Mouse (Mus musculus) gastrocnemius, postnatal 14 days (tissue): ENCODE results near the gene Samhd1. TPM values are rescaled to one million over a fixed set of nuclear protein-coding genes. Genes with fewer than 3 reads are reported as not detected.

Experiments
- DNase-seq: peaks from one replicate; pipeline ENCODE4 v3.0.0; 2021; ENCODE audit warnings: mixed read lengths
- intact Hi-C: fragments of 180-260 bp; cut with DNase I; formaldehyde crosslinking; loops from one replicate; pipeline ENCODE4 v1.15.1; 2025; ENCODE audit warnings: low total_unique reads
- total RNA-seq, 2 experiments: library from RNA; stranded (reverse); gene quantifications; 2 replicates each; pipeline ENCODE4 v1.2.3; 2021

Samhd1 gene
- total RNA-seq, 2 experiments from 2014 or later, result 11.4 to 13.7 TPM

- intact Hi-C loops, result no loop called here
- DNase-seq, result no peak
These were observed 26.8 kb downstream of the Samhd1 start for GRCm38 (mm10) chr2:157108236-157108635.

DNA sequence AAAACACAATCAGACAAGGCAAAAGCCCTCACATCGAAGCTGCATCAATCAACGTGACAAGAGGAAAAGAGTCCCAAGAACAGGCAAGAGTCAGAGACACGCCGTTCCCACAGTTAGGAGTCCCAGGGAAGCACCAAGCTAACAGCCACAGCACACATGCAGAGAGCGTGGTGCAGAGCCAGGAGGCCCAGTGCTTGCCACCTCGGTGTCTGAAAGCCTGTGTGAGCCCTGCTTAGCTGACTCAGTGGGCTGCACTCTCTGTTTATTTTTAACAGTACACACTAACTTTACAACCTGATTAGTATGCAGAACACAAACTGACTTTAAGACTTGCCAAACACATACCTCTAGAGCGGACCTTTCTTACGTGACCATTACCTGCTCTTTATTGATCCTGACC is 30.6 kb downstream of the Samhd1 start:
- DNase-seq, result no peak
- intact Hi-C loops, result no loop called here

- intact Hi-C loops, result no loop called here
- no peak for DNase-seq
These were observed 32.8 kb downstream of the Samhd1 start for GRCm38 (mm10) chr2:157102256-157102655.

DNA sequence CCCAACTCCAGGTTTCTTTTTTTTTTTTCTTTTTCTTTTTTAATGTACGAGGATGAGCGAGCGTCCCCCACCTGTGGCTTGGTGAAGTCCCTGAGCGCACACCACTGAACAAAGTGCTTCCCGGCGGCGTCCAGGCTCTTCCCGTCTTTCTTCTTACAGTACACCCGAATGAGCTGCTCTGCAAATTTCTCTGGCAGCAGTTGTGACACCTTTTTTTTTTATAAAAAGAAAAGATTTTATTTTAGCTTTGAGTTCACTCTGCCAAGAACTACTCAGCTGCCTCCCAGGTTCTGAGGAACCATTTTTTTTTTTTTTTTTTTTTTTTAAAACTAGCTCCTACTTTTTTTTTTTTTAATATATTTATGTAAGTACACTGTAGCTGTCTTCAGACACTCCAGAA is 33.4 kb downstream of the Samhd1 start:
- no peak for DNase-seq
- intact Hi-C loops, result no loop called here

DNA sequence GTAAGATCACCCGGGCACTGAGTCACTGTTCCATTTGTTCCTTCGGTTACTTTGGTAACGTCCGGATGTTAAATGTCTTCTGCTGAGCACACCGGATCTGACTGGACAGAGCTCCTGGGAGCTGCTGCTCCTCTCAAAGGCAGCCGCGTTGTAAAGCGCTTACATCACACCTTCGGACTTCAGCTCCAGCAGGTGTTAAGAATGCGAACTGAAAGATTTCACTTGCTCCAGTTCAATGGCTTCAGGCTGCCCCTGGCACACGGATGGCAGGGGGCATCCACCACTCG is 34.8 kb downstream of the Samhd1 start:
- intact Hi-C loops, result no loop called here
- no peak for DNase-seq

DNA sequence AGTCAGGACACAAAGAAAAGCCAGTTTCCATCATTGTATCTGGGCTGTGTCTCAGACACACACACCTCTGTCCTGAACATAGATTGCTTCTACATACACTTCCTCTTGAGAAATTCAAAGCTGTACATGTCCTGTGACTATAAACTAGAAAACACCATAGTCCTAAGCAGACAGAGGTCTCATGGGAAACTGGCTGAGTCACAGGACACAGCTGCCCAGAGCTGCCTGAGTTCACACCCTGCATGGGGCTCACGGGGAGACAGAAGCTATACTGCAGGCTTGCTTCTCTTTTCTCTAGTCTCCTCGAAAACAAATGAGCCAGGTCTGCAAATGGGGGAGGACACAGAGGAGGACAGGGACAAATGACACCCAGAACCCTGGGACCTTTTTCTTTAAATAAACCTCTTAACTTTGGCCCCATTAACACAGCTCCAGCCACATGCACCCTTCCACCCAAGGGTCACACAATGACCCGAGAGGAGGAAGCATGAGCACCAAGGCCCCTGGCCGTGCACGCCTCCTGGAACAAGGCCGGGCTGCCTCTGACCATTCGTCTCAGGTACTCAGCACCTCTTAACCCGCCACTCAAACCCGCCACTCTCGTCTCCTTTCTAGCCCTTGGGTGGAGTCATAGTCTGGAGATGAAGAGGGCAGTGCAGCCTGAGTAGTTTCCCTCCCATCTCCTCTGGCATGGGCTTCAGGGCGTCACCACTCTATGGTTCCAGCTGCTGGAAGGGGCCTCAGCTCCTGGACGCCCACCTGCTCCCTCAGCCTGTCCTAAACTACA is 35.3 kb downstream of the Samhd1 start:
- intact Hi-C loops, result loop anchor here (10.0 kb wide), 2 partner anchors 195 to 225 kb away; no protein-coding TSS in a partner anchor
- DNase-seq, result no peak

- DNase-seq, result peak; percentile 72
These were observed 39.9 kb downstream of the Samhd1 start for GRCm38 (mm10) chr2:157095005-157095755.

GRCm38 (mm10) chr2:157092024-157092423 is 43.0 kb downstream of the Samhd1 start:
- intact Hi-C loops, result loop anchor here (5.0 to 10.0 kb wide), 3 partner anchors 55 to 217 kb away; no protein-coding TSS in a partner anchor
- DNase-seq, result peak; percentile 65

More at GRCm38 (mm10) chr2:157095005-157095755, 39.9 kb downstream of the Samhd1 start:
- intact Hi-C loops, result loop anchor here (10.0 kb wide), 2 partner anchors 190 to 220 kb away; no protein-coding TSS in a partner anchor

GRCm38 (mm10) chr2:157087536-157088317 is 47.3 kb downstream of the Samhd1 start:
- DNase-seq, result no peak
- intact Hi-C loops, result no loop called here

DNA sequence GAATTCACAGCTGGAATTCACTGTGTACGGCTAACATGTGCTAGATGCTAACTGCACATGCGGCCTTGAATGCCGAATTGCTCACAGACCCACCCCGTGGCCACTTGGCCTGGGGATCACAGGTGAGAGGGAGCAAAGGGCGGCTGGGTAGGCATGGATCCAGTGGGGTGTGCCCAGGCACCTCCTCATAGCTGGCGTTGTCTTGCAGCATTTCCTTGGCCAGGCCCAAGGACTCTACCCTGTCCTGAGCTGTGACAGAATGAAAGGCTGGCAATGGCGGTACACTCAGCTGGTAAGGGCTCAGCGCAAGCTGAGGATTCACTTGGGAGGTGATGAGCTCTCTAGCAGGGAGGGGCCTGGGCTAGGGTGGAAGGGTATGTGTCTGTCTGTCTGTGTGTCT is 48.3 kb downstream of the Samhd1 start, which contains the start of gene Tldc2:
Gene Tldc2, plus strand, starts transcription at position 260 of the 400 bp plus-strand sequence.
- DNase-seq, result no peak
- intact Hi-C loops, result no loop called here

- DNase-seq, result no peak
- intact Hi-C loops, result no loop called here
These were observed 50.1 kb downstream of the Samhd1 start for GRCm38 (mm10) chr2:157084831-157085585.

- DNase-seq, result no peak
- intact Hi-C loops, result no loop called here
These were observed 53.1 kb downstream of the Samhd1 start for GRCm38 (mm10) chr2:157081960-157082359.

- DNase-seq, result no peak
- intact Hi-C loops, result no loop called here
These were observed 53.7 kb downstream of the Samhd1 start for GRCm38 (mm10) chr2:157081331-157081730.

DNA sequence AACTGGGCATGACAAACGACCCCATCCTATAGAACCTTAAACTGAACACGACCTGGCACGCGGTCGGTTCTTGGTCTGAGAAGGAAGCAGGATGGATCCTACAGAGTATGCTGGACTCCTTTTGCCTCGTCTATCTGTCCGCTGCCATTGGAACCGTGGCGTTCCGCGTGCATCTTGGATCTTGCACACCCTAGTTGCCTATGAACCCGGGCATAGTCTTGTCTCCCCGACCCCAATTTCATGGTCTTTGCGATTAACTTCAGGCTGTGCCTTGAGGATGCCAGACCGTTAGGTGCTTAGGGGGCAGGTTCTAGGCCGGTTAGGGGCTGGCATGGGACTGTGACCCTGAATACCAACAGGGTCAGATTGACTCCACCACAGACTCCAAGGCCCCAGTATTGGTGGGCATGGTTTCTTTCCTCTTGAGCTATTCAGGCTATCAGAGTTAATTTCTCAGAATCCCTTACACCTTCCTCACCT is 55.3 kb downstream of the Samhd1 start:
- DNase-seq, result no peak
- intact Hi-C loops, result loop anchor here (5.0 kb wide), 1 partner anchor 42 kb away; no protein-coding TSS in a partner anchor

DNA sequence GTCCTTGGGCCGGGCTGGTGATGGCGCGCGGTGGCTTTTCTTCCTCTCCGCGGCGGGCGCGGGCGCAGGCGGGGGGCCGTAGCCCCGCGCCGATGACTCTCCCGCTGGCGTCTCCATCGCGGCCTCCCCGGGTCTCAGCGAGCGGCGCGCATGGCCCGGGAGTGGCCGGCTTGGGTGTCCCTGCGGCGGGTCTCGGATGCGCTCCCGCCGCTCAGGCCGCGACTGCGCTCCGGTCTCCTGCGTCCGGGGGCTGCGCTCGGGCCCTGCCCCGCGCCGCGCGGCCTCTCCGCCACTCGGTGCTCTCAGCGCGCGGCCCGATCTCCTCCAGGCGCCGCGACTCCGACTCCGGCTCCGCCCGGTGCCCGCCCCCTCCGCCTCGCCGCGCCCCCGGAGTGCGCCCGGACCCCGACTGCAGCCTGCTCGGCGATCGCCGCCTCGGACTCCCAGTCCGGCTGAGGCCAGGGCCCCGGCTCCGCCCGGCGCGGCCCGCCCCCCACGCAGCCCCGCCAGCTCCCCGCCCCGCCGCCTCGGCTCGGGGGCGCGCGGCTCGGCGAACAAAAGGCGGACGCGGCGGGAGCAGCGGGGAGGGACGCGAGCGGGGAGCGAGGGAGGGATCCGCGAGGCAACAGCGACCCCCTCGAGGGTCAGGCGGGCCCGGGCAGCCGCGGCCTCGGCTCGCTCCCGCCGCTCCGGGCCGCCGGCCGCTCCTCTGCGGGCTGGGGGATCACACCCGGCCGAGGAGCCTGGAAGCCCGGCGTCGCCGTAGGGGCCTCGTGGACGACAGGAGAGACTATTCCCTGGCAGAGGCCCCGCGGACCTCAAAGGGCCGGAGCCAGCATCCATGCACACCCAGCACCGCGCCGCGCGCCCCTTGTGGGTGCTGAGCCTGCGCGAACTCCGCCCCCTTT is 56.0 kb downstream of the Samhd1 start, which contains the start of gene Soga1:
Gene Soga1, minus strand, starts transcription at position 462 of the 908 bp plus-strand sequence.
- intact Hi-C loops, result loop anchor here (5.0 kb wide), 1 partner anchor 42 kb away; no protein-coding TSS in a partner anchor
- DNase-seq, result peak; percentile 93

GRCm38 (mm10) chr2:157078059-157078792 is 56.8 kb downstream of the Samhd1 start:
- peak; percentile 46 for DNase-seq
- intact Hi-C loops, result loop anchor here (5.0 kb wide), 1 partner anchor 41 kb away; no protein-coding TSS in a partner anchor

GRCm38 (mm10) chr2:157077641-157078058 is 57.4 kb downstream of the Samhd1 start:
- DNase-seq, result peak; percentile 92
- intact Hi-C loops, result loop anchor here (5.0 kb wide), 1 partner anchor 40 kb away; no protein-coding TSS in a partner anchor
